Mouse (Mus musculus) myocyte (in vitro differentiated cells): ENCODE results near the gene Lysmd3.
A peak's percentile ranks its signal among the peaks of the same experiment; 100 is the strongest.

Experiments used
- E2F4 ChIP-seq: IDR thresholded peaks from one replicate; pipeline ENCODE4 v1.6.1; 2011; ENCODE audit warnings: mild to moderate bottlenecking, control low read depth, moderate library complexity; ENCODE audit not compliant: insufficient read depth
- MAX ChIP-seq: IDR thresholded peaks from one replicate; pipeline ENCODE4 v1.6.1; 2011; ENCODE audit warnings: low read depth, mild to moderate bottlenecking, control low read depth
- MYOD1 ChIP-seq, 3 experiments: IDR thresholded peaks; one replicate each; pipeline ENCODE4 v1.6.1; 2011; ENCODE audit warnings: control low read depth in 2 of 3, low read depth in 2 of 3, mild to moderate bottlenecking in 2 of 3, moderate library complexity in 1 of 3; ENCODE audit not compliant: insufficient read length in 2 of 3, control insufficient read depth in 1 of 3
- MYOG ChIP-seq, 3 experiments: IDR thresholded peaks; one replicate each; pipeline ENCODE4 v1.6.1; 2011; ENCODE audit warnings: control low read depth in 2 of 3, low read depth in 2 of 3, mild to moderate bottlenecking in 2 of 3; ENCODE audit not compliant: insufficient read length in 2 of 3, control insufficient read depth in 1 of 3, insufficient read depth in 1 of 3
- POLR2A ChIP-seq: IDR thresholded peaks from one replicate; pipeline ENCODE4 v1.6.1; 2011; ENCODE audit warnings: low read depth, mild to moderate bottlenecking, control low read depth, moderate library complexity; ENCODE audit not compliant: insufficient read length
- SRF ChIP-seq: IDR thresholded peaks from one replicate; pipeline ENCODE4 v1.6.1; 2011; ENCODE audit warnings: low read depth; ENCODE audit not compliant: control insufficient read depth, insufficient read length
- TCF12 ChIP-seq: IDR thresholded peaks from one replicate; pipeline ENCODE4 v1.6.1; 2011; ENCODE audit warnings: mild to moderate bottlenecking, control low read depth; ENCODE audit not compliant: poor library complexity, insufficient read depth, severe bottlenecking
- TCF3 ChIP-seq: IDR thresholded peaks from one replicate; pipeline ENCODE4 v1.6.1; 2011; ENCODE audit warnings: low read depth, control low read depth; ENCODE audit not compliant: insufficient read length
- USF1 ChIP-seq: IDR thresholded peaks from one replicate; pipeline ENCODE4 v1.6.1; 2011; ENCODE audit warnings: low read depth, mild to moderate bottlenecking, control low read depth, moderate library complexity

- TF ChIP-seq POLR2A = no peak
- no peak for TF ChIP-seq E2F4
- TF ChIP-seq TCF3 = peak; percentile 72
- TF ChIP-seq MAX = no peak
- TF ChIP-seq MYOD1 (IDR thresholded peaks at IDR 0.05; ENCODE audit: control insufficient read depth in 1 of 3, insufficient read length in 2 of 3, low read depth in 2 of 3) = peak in 2 of 3 experiments; percentile 96
- no peak for TF ChIP-seq SRF
- no peak for TF ChIP-seq USF1
- peak; percentile 79 for TF ChIP-seq TCF12
- TF ChIP-seq MYOG (IDR thresholded peaks at IDR 0.05; ENCODE audit: control insufficient read depth in 1 of 3, insufficient read depth in 1 of 3, insufficient read length in 2 of 3, low read depth in 2 of 3) = peak; percentile 91 to 97 (median 96)
Measured at GRCm38 (mm10) chr13:81690477-81690876, 33.0 kb downstream of the Lysmd3 start.
